Mouse (Mus musculus) heart, postnatal 0 days (tissue): ENCODE results near the gene Gm21860. TPM values are rescaled to one million over a fixed set of nuclear protein-coding genes. Genes with fewer than 3 reads are reported as not detected.
A peak's percentile ranks its signal among the peaks of the same experiment; 100 is the strongest.
"Not testable (repeated sequence)": the region's sequence is repeated elsewhere in the genome, so short reads cannot be mapped to it uniquely, and the experiment has no call there.

Source experiments
- ATAC-seq: fragments of 200-750 bp; cut with Nextera tagmentation; 2 replicates; pipeline ENCODE4 v1.8.0; 2017; ENCODE audit warnings: low read depth, moderate number of reproducible peaks, moderate library complexity; ENCODE audit not compliant: insufficient read depth
- DNase-seq: peaks from one replicate; pipeline ENCODE4 v3.0.0-alpha.2; 2016; ENCODE audit warnings: low spot score
- H3K27ac ChIP-seq: fragments of 300-500 bp; sonication (generic); 2 replicates; pipeline ENCODE4 v1.5.1; 2014; ENCODE audit warnings: low read depth, mild to moderate bottlenecking
- H3K27me3 ChIP-seq: fragments of 300-500 bp; sonication (generic); 2 replicates; pipeline ENCODE4 v1.6.1; 2014; ENCODE audit warnings: low read length, mixed read lengths; ENCODE audit not compliant: control insufficient read depth, insufficient read depth
- H3K36me3 ChIP-seq: fragments of 300-500 bp; sonication (generic); replicated peaks from 2 replicates; pipeline ENCODE4 v1.6.1; 2014; ENCODE audit warnings: low read length, mixed read lengths; ENCODE audit not compliant: control insufficient read depth, insufficient read depth
- H3K4me1 ChIP-seq: fragments of 300-500 bp; sonication (generic); 2 replicates; pipeline ENCODE4 v1.6.1; 2014; ENCODE audit warnings: antibody characterized with exemption; ENCODE audit not compliant: control insufficient read depth, insufficient read depth
- H3K4me2 ChIP-seq: fragments of 300-500 bp; sonication (generic); 2 replicates; pipeline ENCODE4 v1.6.1; 2014; ENCODE audit warnings: low read depth, mild to moderate bottlenecking, low read length, moderate library complexity
- H3K4me3 ChIP-seq: fragments of 300-500 bp; sonication (generic); 2 replicates; pipeline ENCODE4 v1.5.1; 2014; ENCODE audit warnings: low read depth, low read length
- H3K9ac ChIP-seq: fragments of 300-500 bp; sonication (generic); replicated peaks from 2 replicates; pipeline ENCODE4 v1.6.1; 2014; ENCODE audit warnings: low read depth, low read length, mixed read lengths
- H3K9me3 ChIP-seq: fragments of 300-500 bp; sonication (generic); replicated peaks from 2 replicates; pipeline ENCODE4 v1.6.1; 2016; ENCODE audit warnings: low read length; ENCODE audit not compliant: control insufficient read depth
- CTCF ChIP-seq: IDR thresholded peaks from 2 replicates; pipeline ENCODE4 v1.5.1; 2016; ENCODE audit warnings: antibody characterized with exemption, control low read depth, low read depth
- EP300 ChIP-seq: IDR thresholded peaks from 2 replicates; pipeline ENCODE4 v1.6.1; 2016; ENCODE audit warnings: antibody characterized with exemption, low read depth
- WGBS: fragments of 180-500 bp; shearing (Covaris S2); extraction: QIAGEN DNeasy Blood & Tissue Kit; methylation state at CpG from one replicate; pipeline ENCODE4 v1.1.7; 2014; 5-methylcytosine and 5-hydroxymethylcytosine counted together
- polyA plus RNA-seq: library from polyadenylated mRNA; unstranded; fragments of >200 nt; fragmentation: Nextera tagmentation; extraction: Ambion mirVana; gene quantifications from 2 replicates; pipeline ENCODE4 v1.2.1, GENCODE M21; 2015
- total RNA-seq: library from RNA; depleted of rRNA; stranded (reverse); fragments of >200 nt; gene quantifications from 2 replicates; pipeline ENCODE4 v1.2.3, GENCODE M21; 2014; ENCODE audit warnings: low replicate concordance

Gm21860 gene
- total and polyA plus RNA-seq, 2 experiments from 2014 or later: not detected

- H3K9ac ChIP-seq: no peak overlapping the region
- H3K36me3 ChIP-seq: peaks cover 36% of the 10 kb centered on the region
- peaks cover 28% of the 10 kb centered on the region for H3K9me3 ChIP-seq
- H3K4me3 ChIP-seq: no peak overlapping the region
- ATAC-seq (no peak), DNase-seq (no peak)
- WGBS: 80% methylated on average over 7 of the region's 7 CpGs
- no peak overlapping the region for H3K4me2 ChIP-seq
- H3K4me1 ChIP-seq: no peaks in the 10 kb centered on the region
- TF ChIP-seq EP300: no peak
- TF ChIP-seq CTCF: no peak
- H3K27me3 ChIP-seq: no peaks in the 10 kb centered on the region
- H3K27ac ChIP-seq: no peak overlapping the region
Measured at GRCm38 (mm10) chrY:90737606-90738430, 16.8 kb downstream of the Gm21860 start.

GRCm38 (mm10) chrY:90736217-90737000 lies 18.2 kb downstream of the Gm21860 start:
- H3K4me2 ChIP-seq, DNase-seq, H3K4me3 ChIP-seq, H3K27ac ChIP-seq, ATAC-seq, H3K9ac ChIP-seq, H3K27me3 ChIP-seq, H3K4me1 ChIP-seq: not testable (repeated sequence)
- Histone ChIP-seq H3K36me3 (peaks cover 31% of the 10 kb centered on the region), H3K9me3 (peaks cover 24% of the 10 kb centered on the region)
- 80% methylated on average over 4 of the region's 9 CpGs for whole genome bisulfite sequencing

GRCm38 (mm10) chrY:90735181-90735895 lies 19.3 kb downstream of the Gm21860 start:
- WGBS: 84% methylated on average over 1 of the region's 5 CpGs
- peaks cover 31% of the 10 kb centered on the region for H3K36me3 ChIP-seq
- not testable (repeated sequence) for H3K4me3 ChIP-seq, ATAC-seq, DNase-seq, H3K9ac ChIP-seq, H3K4me1 ChIP-seq, H3K4me2 ChIP-seq, H3K27ac ChIP-seq, H3K27me3 ChIP-seq
- peaks cover 17% of the 10 kb centered on the region for H3K9me3 ChIP-seq

- WGBS: 69% methylated on average over 6 of the region's 8 CpGs
- DNase-seq: not testable (repeated sequence)
Measured at GRCm38 (mm10) chrY:90734334-90734696, 20.3 kb downstream of the Gm21860 start.

GRCm38 (mm10) chrY:90733656-90734333 lies 20.8 kb downstream of the Gm21860 start:
- not testable (repeated sequence) for H3K9me3 ChIP-seq, ATAC-seq, H3K27ac ChIP-seq, H3K9ac ChIP-seq, H3K4me3 ChIP-seq, H3K4me2 ChIP-seq, H3K27me3 ChIP-seq, H3K4me1 ChIP-seq, DNase-seq
- WGBS: 82% methylated on average over 6 of the region's 9 CpGs
- peaks cover 15% of the 10 kb centered on the region for H3K36me3 ChIP-seq

More at GRCm38 (mm10) chrY:90734334-90734696, 20.3 kb downstream of the Gm21860 start:
- not testable (repeated sequence) for H3K9ac ChIP-seq, H3K27me3 ChIP-seq, ATAC-seq, H3K4me1 ChIP-seq, H3K4me3 ChIP-seq, H3K27ac ChIP-seq, H3K9me3 ChIP-seq, H3K4me2 ChIP-seq
- peaks cover 20% of the 10 kb centered on the region for H3K36me3 ChIP-seq

GRCm38 (mm10) chrY:90732101-90732542 lies 22.5 kb downstream of the Gm21860 start:
- not testable (repeated sequence) for H3K9me3 ChIP-seq, H3K36me3 ChIP-seq, H3K9ac ChIP-seq, H3K27ac ChIP-seq, H3K4me3 ChIP-seq, ATAC-seq, H3K4me2 ChIP-seq, H3K4me1 ChIP-seq, H3K27me3 ChIP-seq
- 53% methylated on average over 10 of the region's 10 CpGs for WGBS
- peak; percentile 79 for DNase-seq

GRCm38 (mm10) chrY:90731593-90731955 lies 23.0 kb downstream of the Gm21860 start:
- not testable (repeated sequence) for H3K4me2 ChIP-seq, ATAC-seq, H3K4me3 ChIP-seq, DNase-seq, H3K9me3 ChIP-seq, H3K27ac ChIP-seq, H3K27me3 ChIP-seq, H3K9ac ChIP-seq, H3K36me3 ChIP-seq, H3K4me1 ChIP-seq
- 44% methylated on average over 1 of the region's 1 CpGs for WGBS
